Mouse (Mus musculus) stomach, embryonic 14.5 days (tissue): ENCODE data around the gene Vnn3. TPM values are rescaled to one million over a fixed set of nuclear protein-coding genes. Genes with fewer than 3 reads are reported as not detected.

Experiments
- ATAC-seq: fragments of 200-750 bp; cut with Nextera tagmentation; 2 replicates; pipeline ENCODE4 v1.8.0; 2017; ENCODE audit warnings: low read depth, moderate TSS enrichment; ENCODE audit not compliant: insufficient number of reproducible peaks, insufficient read depth, low FRiP score
- H3K27ac ChIP-seq: fragments of 300-500 bp; sonication (generic); 2 replicates; pipeline ENCODE4 v1.5.1; 2014; ENCODE audit warnings: mild to moderate bottlenecking, low read length, moderate library complexity, mixed read lengths
- H3K27me3 ChIP-seq: fragments of 300-500 bp; sonication (generic); 2 replicates; pipeline ENCODE4 v1.6.1; 2014; ENCODE audit warnings: low read length, control low read depth, mixed read lengths; ENCODE audit not compliant: control insufficient read depth, insufficient read depth
- H3K36me3 ChIP-seq: fragments of 300-500 bp; sonication (generic); 2 replicates; pipeline ENCODE4 v1.6.1; 2014; ENCODE audit warnings: mild to moderate bottlenecking, control low read depth, low read length, moderate library complexity, mixed read lengths; ENCODE audit not compliant: control insufficient read depth, insufficient read depth
- H3K4me1 ChIP-seq: fragments of 300-500 bp; sonication (generic); 2 replicates; pipeline ENCODE4 v1.6.1; 2014; ENCODE audit warnings: low read length, control low read depth, mixed read lengths; ENCODE audit not compliant: control insufficient read depth, insufficient read depth
- H3K4me2 ChIP-seq: fragments of 300-500 bp; sonication (generic); replicated peaks from 2 replicates; pipeline ENCODE4 v1.6.1; 2014; ENCODE audit warnings: low read depth, low read length, control low read depth
- H3K4me3 ChIP-seq: fragments of 300-500 bp; sonication (generic); 2 replicates; pipeline ENCODE4 v1.5.1; 2014; ENCODE audit warnings: low read depth, low read length, control low read depth
- H3K9ac ChIP-seq: fragments of 300-500 bp; sonication (generic); replicated peaks from 2 replicates; pipeline ENCODE4 v1.6.1; 2014; ENCODE audit warnings: low read depth, mild to moderate bottlenecking, control low read depth, low read length, moderate library complexity, mixed read lengths
- H3K9me3 ChIP-seq: fragments of 300-500 bp; sonication (generic); 2 replicates; pipeline ENCODE4 v1.6.1; 2016; ENCODE audit warnings: low read depth, low read length, control low read depth; ENCODE audit not compliant: control insufficient read depth
- WGBS: fragments of 180-500 bp; shearing (Covaris S2); extraction: QIAGEN DNeasy Blood & Tissue Kit; methylation state at CpG from one replicate; pipeline ENCODE4 v1.1.7; 2014; 5-methylcytosine and 5-hydroxymethylcytosine counted together
- polyA plus RNA-seq: library from polyadenylated mRNA; unstranded; fragments of >200 nt; fragmentation: Nextera tagmentation; extraction: Ambion mirVana; gene quantifications from 2 replicates; pipeline ENCODE4 v1.2.1, GENCODE M21; 2014

The Vnn3 gene
- polyA plus RNA-seq, 1 experiment from 2014 or later, result not detected

DNA sequence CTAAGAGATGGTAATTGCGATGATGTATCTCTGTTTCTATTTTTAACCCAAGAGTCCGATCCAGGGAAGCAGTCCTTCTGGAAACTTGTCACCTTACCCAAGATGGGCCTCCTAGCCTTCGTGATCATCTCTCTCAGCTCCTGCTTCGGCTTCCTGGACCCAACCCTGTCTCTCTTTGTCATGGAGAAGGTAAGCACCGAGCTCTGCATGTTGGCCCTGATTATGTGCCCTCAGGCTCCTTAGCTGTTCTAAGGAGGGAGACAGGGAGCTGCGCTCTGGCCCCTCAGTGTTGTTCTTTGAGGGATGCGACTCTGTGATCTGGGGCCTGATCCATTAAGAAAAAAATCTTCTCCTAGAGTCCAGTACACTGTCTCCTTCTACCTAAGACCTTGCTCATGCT is 35.0 kb upstream of the Vnn3 start:
- Histone ChIP-seq H3K27ac (no peak overlapping the region), H3K27me3 (no peaks in the 10 kb centered on the region), H3K9ac (no peak overlapping the region), H3K4me3 (no peak overlapping the region), H3K36me3 (no peaks in the 10 kb centered on the region; the same call in 1 of the 2 replicates), H3K9me3 (no peaks in the 10 kb centered on the region), H3K4me2 (no peak overlapping the region), H3K4me1 (no peaks in the 10 kb centered on the region)
- WGBS, result 88% methylated on average over 7 of the region's 7 CpGs
- no peak for ATAC-seq

DNA sequence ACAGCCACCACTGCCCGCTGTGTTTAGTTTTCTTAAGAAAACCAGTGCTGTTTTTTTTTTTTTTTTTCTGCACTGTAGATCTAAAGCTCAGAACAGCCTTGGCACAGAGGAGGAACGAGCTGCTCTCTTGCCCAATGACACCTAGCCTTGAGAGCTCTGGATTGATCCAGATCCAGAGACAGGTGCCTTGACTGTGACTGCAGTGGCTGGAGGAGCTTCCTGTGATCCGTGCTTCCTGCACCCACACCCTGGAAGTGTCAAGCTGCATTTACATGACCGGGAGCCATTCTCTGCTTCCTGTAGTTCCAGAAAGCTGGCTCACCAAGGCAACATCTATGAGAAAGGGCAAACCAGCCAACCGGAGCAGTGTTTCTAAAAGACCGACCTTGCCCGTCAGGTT is 24.7 kb upstream of the Vnn3 start:
- WGBS, result 87% methylated on average over 7 of the region's 7 CpGs

DNA sequence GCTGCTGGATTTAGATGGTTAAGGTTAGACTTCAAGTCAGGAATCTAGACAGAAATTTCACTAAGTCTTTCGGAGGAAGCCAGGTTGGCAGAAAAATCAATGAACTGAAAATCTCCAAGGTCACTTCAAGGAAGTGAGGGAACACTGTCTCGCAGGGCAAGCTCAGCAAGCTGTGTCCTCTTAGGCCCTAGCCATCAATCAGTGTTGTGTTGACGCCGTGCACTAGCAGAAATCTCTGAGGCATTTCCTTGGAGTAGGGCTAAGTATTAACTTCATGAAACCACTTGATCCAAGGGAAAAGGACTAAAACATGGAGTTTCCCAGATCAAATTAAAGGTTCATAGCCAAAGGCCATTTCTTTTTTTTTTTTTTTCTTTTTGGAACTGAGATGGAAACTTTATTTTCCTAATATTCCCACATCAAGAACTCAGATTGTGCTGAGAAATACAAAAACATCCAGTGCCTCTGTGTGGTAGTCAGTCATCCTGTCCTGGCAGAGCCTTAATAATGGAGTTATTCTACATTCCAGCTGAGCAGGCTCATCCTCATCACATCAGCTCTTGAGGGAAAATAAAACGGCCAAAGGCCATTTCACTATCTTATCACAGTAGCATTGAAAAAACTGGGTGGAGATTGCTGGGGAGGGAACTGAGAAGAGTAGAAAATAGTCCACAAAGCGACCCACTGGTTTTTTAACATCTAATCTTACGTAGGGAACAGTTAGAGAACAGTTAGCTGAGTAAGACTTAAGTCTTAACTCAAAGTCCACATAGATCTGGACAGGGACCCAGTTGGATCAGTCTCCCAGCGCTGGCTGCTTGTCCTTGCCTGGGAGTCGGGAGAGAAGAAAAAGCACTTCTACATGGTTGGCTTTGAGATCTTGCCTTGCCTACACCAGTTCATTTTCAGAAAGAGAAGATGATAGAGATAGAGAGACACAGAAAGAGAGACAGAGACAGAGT is 15.0 kb upstream of the Vnn3 start:
- H3K4me3 ChIP-seq, result no peak overlapping the region
- no peak overlapping the region for H3K4me2 ChIP-seq
- WGBS, result 58% methylated on average over 9 of the region's 9 CpGs
- no peaks in the 10 kb centered on the region for H3K9me3 ChIP-seq
- H3K36me3 ChIP-seq, result no peaks in the 10 kb centered on the region
- no peaks in the 10 kb centered on the region for H3K27me3 ChIP-seq
- H3K4me1 ChIP-seq, result no peaks in the 10 kb centered on the region
- H3K9ac ChIP-seq, result no peak overlapping the region
- ATAC-seq, result no peak
- H3K27ac ChIP-seq, result no peak overlapping the region

More for the DNA sequence above, 24.7 kb upstream of the Vnn3 start:
- Histone ChIP-seq H3K9ac (no peak overlapping the region), H3K4me2 (no peak overlapping the region), H3K4me3 (no peak overlapping the region), H3K36me3 (peaks cover 16% of the 10 kb centered on the region), H3K9me3 (no peaks in the 10 kb centered on the region), H3K27me3 (no peaks in the 10 kb centered on the region), H3K27ac (no peak overlapping the region), H3K4me1 (no peaks in the 10 kb centered on the region)
- no peak for ATAC-seq

DNA sequence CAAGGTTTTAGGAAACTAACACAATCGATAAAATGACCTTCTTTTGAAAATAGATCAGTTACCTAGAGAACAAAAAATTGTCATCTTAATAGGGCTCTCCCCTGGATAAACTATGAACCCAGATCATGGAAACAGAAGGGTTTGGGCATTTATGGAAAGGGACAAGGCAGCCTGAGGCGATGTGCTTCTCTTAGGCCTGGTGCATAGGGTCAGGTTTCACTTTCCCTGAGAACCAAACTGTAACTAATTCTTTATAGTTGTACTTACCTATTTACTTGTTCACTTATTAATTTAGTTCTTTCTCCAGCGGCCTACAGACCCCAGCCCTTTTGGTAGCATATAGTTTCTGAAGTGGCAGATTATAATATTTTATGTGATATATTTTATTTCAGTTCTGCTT is 14.1 kb upstream of the Vnn3 start:
- Histone ChIP-seq H3K36me3 (no peaks in the 10 kb centered on the region), H3K4me3 (no peak overlapping the region), H3K9me3 (no peaks in the 10 kb centered on the region), H3K9ac (no peak overlapping the region), H3K27ac (no peak overlapping the region), H3K4me2 (no peak overlapping the region), H3K4me1 (no peaks in the 10 kb centered on the region), H3K27me3 (no peaks in the 10 kb centered on the region)
- 77% methylated on average over 3 of the region's 3 CpGs for WGBS
- no peak for ATAC-seq

DNA sequence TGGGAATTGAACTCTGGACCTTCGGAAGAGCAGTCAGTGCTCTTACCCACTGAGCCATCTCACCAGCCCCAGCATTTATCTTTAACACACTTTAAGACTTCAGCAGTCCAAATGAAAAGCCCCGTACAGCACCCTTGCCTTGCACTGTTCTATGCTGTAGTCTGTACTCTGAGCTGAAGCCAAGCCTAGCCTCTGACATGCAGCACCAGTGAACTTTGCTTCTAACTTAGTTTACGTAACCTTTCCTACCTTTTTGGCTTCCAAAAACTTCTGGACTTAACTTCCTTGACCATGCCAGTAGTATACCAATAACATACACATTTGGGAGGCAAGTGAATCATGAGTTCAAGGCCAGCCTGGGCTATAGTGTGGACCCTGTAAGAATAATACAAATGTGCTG is 12.4 kb upstream of the Vnn3 start:
- WGBS, result 93% methylated on average over 3 of the region's 3 CpGs
- Histone ChIP-seq H3K9me3 (no peaks in the 10 kb centered on the region), H3K4me2 (no peak overlapping the region), H3K27me3 (no peaks in the 10 kb centered on the region), H3K4me1 (no peaks in the 10 kb centered on the region), H3K36me3 (no peaks in the 10 kb centered on the region), H3K9ac (no peak overlapping the region), H3K4me3 (no peak overlapping the region), H3K27ac (no peak overlapping the region)
- no peak for ATAC-seq

DNA sequence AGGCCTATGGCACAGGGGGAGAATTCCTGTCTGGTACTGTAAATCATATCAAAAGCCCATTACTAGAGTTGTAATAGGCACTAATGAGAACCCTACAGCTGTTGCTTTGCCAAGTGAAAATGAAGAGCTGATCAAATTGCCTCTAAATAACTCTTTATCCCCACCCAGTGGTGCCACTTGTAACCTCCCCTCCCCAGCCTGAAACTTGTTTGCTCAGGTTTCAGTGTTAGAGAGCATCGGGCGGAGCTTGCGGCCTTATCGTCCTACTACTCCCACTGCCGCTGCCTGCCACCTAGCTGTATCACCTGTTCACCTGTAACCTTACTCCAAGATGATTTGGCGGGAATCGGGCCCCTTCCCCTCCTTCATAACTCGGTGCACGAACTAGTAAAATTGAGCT is 11.9 kb upstream of the Vnn3 start:
- H3K9ac ChIP-seq, result no peak overlapping the region
- H3K27me3 ChIP-seq, result no peaks in the 10 kb centered on the region
- no peak overlapping the region for H3K4me3 ChIP-seq
- 0 out of 2 replicates have a peak, but pooled peaks have one; percentile 61 for ATAC-seq
- no peaks in the 10 kb centered on the region for H3K9me3 ChIP-seq
- no peak overlapping the region for H3K27ac ChIP-seq
- H3K4me2 ChIP-seq, result no peak overlapping the region
- WGBS, result 38% methylated on average over 9 of the region's 9 CpGs
- no peaks in the 10 kb centered on the region for H3K4me1 ChIP-seq
- H3K36me3 ChIP-seq, result no peaks in the 10 kb centered on the region

DNA sequence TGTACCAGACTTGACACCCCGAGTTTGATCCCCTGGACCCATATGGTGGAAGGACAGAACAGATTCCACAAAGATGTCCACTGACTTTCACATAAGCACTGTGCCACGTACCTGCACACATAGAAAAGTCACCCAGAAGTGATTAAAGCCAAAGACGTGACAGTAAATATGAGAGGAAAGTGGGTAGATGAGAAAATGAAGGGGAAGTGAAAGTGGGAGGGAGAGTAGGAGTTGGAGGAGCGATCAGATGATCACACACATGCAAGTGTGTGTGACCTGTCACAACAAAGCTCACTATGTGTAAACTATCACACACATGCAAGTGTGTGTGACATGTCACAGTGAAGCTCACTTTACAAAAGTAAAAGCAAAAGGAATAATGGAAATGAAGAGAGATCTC is 10.8 kb upstream of the Vnn3 start:
- Histone ChIP-seq H3K4me3 (no peak overlapping the region), H3K4me2 (no peak overlapping the region), H3K27me3 (no peaks in the 10 kb centered on the region), H3K27ac (no peak overlapping the region), H3K4me1 (no peaks in the 10 kb centered on the region), H3K9ac (no peak overlapping the region), H3K36me3 (no peaks in the 10 kb centered on the region), H3K9me3 (no peaks in the 10 kb centered on the region)
- 73% methylated on average over 4 of the region's 4 CpGs for WGBS
- ATAC-seq, result no peak

DNA sequence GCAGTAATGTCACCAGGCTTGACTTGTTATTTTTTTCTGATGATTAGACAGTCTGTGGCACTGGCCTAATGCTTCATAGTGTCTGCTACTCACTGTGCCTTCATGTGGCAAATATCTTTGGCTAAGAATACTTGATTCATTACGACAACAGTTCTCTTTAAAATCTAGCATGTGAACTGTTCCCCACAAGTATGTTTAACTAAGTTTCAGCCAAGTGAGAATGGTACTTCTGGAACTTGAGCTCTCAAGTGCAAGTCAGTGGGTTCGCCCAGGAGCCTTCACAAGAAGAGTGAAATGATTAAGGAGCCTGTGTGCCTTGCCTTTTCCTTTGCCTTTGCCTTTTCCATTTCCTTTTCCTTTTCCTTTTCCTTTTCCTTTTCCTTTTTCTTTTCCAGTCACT is 834 bp downstream of the Vnn3 start:
- Histone ChIP-seq H3K4me1 (no peaks in the 10 kb centered on the region), H3K9me3 (no peaks in the 10 kb centered on the region), H3K9ac (no peak overlapping the region), H3K27me3 (no peaks in the 10 kb centered on the region), H3K27ac (no peak overlapping the region), H3K4me3 (no peak overlapping the region), H3K36me3 (no peaks in the 10 kb centered on the region), H3K4me2 (no peak overlapping the region)
- 78% methylated on average over 2 of the region's 2 CpGs for WGBS
- ATAC-seq, result no peak
